Mouse (Mus musculus): Measurements from ENCODE around the gene Capn9. TPM values are rescaled to one million over a fixed set of nuclear protein-coding genes. Genes with fewer than 3 reads are reported as not detected.
A peak's percentile ranks its signal among the peaks of the same experiment; 100 is the strongest.

Gene Capn9
- total RNA-seq, 2 experiments from 2014 or later, result not detected

- DNase-seq, result no peak
- no peak overlapping the region for H3K27ac ChIP-seq
- intact Hi-C loops (cut with DNase I), result no loop called here
- TF ChIP-seq CTCF (IDR thresholded peaks at IDR 0.05), result no peak
- no peak overlapping the region for H3K4me3 ChIP-seq
Observed at GRCm38 (mm10) chr8:124551011-124551661, 24.8 kb upstream of the Capn9 start.

GRCm38 (mm10) chr8:124555113-124555750 lies 20.7 kb upstream of the Capn9 start:
- Histone ChIP-seq H3K27ac (no peak overlapping the region), H3K4me3 (no peak overlapping the region)
- intact Hi-C loops (cut with DNase I), result no loop called here
- no peak for DNase-seq
- TF ChIP-seq CTCF (IDR thresholded peaks at IDR 0.05), result no peak

- Histone ChIP-seq H3K4me3 (no peak overlapping the region), H3K27ac (no peak overlapping the region)
- no peak for DNase-seq
- intact Hi-C loops (cut with DNase I), result no loop called here
- TF ChIP-seq CTCF (IDR thresholded peaks at IDR 0.05), result no peak
Observed at GRCm38 (mm10) chr8:124556164-124556563, 19.7 kb upstream of the Capn9 start.

- intact Hi-C loops (cut with DNase I), result no loop called here
- Histone ChIP-seq H3K4me3 (no peak overlapping the region), H3K27ac (no peak overlapping the region)
- no peak for TF ChIP-seq CTCF (IDR thresholded peaks at IDR 0.05)
- DNase-seq, result no peak
Observed at GRCm38 (mm10) chr8:124556658-124557057, 19.3 kb upstream of the Capn9 start.

GRCm38 (mm10) chr8:124557476-124557875 lies 18.4 kb upstream of the Capn9 start:
- H3K27ac ChIP-seq, result no peak overlapping the region
- intact Hi-C loops (cut with DNase I), result no loop called here
- DNase-seq, result no peak
- no peak overlapping the region for H3K4me3 ChIP-seq
- no peak for TF ChIP-seq CTCF (IDR thresholded peaks at IDR 0.05)

- intact Hi-C loops (cut with DNase I), result loop anchor here (5.0 kb wide), 1 partner anchor 35 kb away; no protein-coding TSS in a partner anchor
- TF ChIP-seq CTCF (IDR thresholded peaks at IDR 0.05), result no peak
- no peak for DNase-seq
Observed at GRCm38 (mm10) chr8:124567126-124567525, 8.8 kb upstream of the Capn9 start.

GRCm38 (mm10) chr8:124567584-124567983 lies 8.3 kb upstream of the Capn9 start:
- 0 out of 2 replicates have a peak overlapping the region, but pooled peaks have one; percentile 3 for H3K27ac ChIP-seq
- DNase-seq, result peak; percentile 67
- intact Hi-C loops (cut with DNase I), result loop anchor here (5.0 kb wide), 1 partner anchor 35 kb away; no protein-coding TSS in a partner anchor
- no peak overlapping the region for H3K4me3 ChIP-seq
- no peak for TF ChIP-seq CTCF (IDR thresholded peaks at IDR 0.05)

More at GRCm38 (mm10) chr8:124567126-124567525, 8.8 kb upstream of the Capn9 start:
- Histone ChIP-seq H3K27ac (no peak overlapping the region), H3K4me3 (no peak overlapping the region)

GRCm38 (mm10) chr8:124569100-124569499 lies 6.8 kb upstream of the Capn9 start:
- H3K27ac ChIP-seq, result peak overlapping the region; percentile 91
- H3K4me3 ChIP-seq, result peak overlapping the region; percentile 65
- intact Hi-C loops (cut with DNase I), result loop anchor here (5.0 kb wide), 1 partner anchor 37 kb away; no protein-coding TSS in a partner anchor
- TF ChIP-seq CTCF (IDR thresholded peaks at IDR 0.05), result no peak
- DNase-seq, result peak; percentile 43

GRCm38 (mm10) chr8:124569593-124569992 lies 6.3 kb upstream of the Capn9 start, which contains the start of gene Agt:
Agt (minus strand) TSS chr8:124569706.
- intact Hi-C loops (cut with DNase I), result loop anchor here (5.0 kb wide), 1 partner anchor 37 kb away; no protein-coding TSS in a partner anchor
- TF ChIP-seq CTCF (IDR thresholded peaks at IDR 0.05), result no peak
- Histone ChIP-seq H3K27ac (peak within 1 kb of the TSS; percentile 91), H3K4me3 (peak within 1 kb of the TSS; percentile 65)
- peak; percentile 92 for DNase-seq

- TF ChIP-seq CTCF (IDR thresholded peaks at IDR 0.05), result no peak
- intact Hi-C loops (cut with DNase I), result loop anchor here (5.0 kb wide), 2 partner anchors 50 to 170 kb away; partner anchors contain the start of gene Cog2
- Histone ChIP-seq H3K4me3 (no peak overlapping the region), H3K27ac (no peak overlapping the region)
- DNase-seq, result no peak
Observed at GRCm38 (mm10) chr8:124571732-124572429, 4.0 kb upstream of the Capn9 start.

- intact Hi-C loops (cut with DNase I), result loop anchor here (5.0 kb wide), 2 partner anchors 50 to 170 kb away; partner anchors contain the start of gene Cog2
- TF ChIP-seq CTCF (IDR thresholded peaks at IDR 0.05), result no peak
- DNase-seq, result no peak
- no peak overlapping the region for H3K27ac ChIP-seq
- H3K4me3 ChIP-seq, result no peak overlapping the region
Observed at GRCm38 (mm10) chr8:124572430-124572775, 3.5 kb upstream of the Capn9 start.

GRCm38 (mm10) chr8:124573552-124574340 lies 2.2 kb upstream of the Capn9 start:
- TF ChIP-seq CTCF (IDR thresholded peaks at IDR 0.05), result peak; percentile 86
- 0 out of 2 replicates have a peak overlapping the region, but pooled peaks have one; percentile 9 for H3K27ac ChIP-seq
- DNase-seq, result peak; percentile 90
- intact Hi-C loops (cut with DNase I), result loop anchor here (5.0 kb wide), 2 partner anchors 51 to 171 kb away; partner anchors contain the start of gene Cog2
- H3K4me3 ChIP-seq, result peak overlapping the region; percentile 34
